Mouse (Mus musculus) bone marrow, adult 2 months (tissue): ENCODE data around the gene Gar1.

Experiments used
- CTCF ChIP-seq: fragments of 200-500 bp; IDR thresholded peaks from 2 replicates; pipeline ENCODE4 v1.5.1; 2011; ENCODE audit warnings: low read length, control low read depth; ENCODE audit not compliant: control insufficient read depth, insufficient read depth
- POLR2A ChIP-seq: fragments of 200-500 bp; IDR thresholded peaks from 2 replicates; pipeline ENCODE4 v1.6.1; 2011; ENCODE audit warnings: low read depth, mild to moderate bottlenecking, control low read depth, low read length, borderline replicate concordance; ENCODE audit not compliant: control insufficient read depth

GRCm38 (mm10) chr3:129831035-129831568 lies at the start of gene Gar1:
- no peak for TF ChIP-seq CTCF
- 0 out of 2 replicates have a peak, but pooled peaks have one; percentile 14 for TF ChIP-seq POLR2A
